Mouse (Mus musculus) CH12.LX (cell line): ENCODE results near the gene Plekha6.

Experiments used
- CTCF ChIP-seq, 2 experiments: IDR thresholded peaks in 1 of 2; conservative IDR thresholded peaks in 1 of 2; 2 replicates each; pipeline ENCODE4 v1.5.1; 2011 to 2012; ENCODE audit warnings: low read depth in 2 of 2, low read length in 2 of 2, improper control_type of control experiment in 1 of 2, inconsistent platforms in 1 of 2, mild to moderate bottlenecking in 1 of 2, moderate library complexity in 1 of 2
- EP300 ChIP-seq: IDR thresholded peaks from 2 replicates; pipeline ENCODE4 v1.6.1; 2011; ENCODE audit warnings: low read length, improper control_type of control experiment
- JUN ChIP-seq: IDR thresholded peaks from 2 replicates; pipeline ENCODE4 v1.6.1; 2011; ENCODE audit warnings: low read depth, mild to moderate bottlenecking, low read length, improper control_type of control experiment, moderate library complexity; ENCODE audit not compliant: insufficient read depth
- MAX ChIP-seq: IDR thresholded peaks from 2 replicates; pipeline ENCODE4 v1.6.1; 2011; ENCODE audit warnings: low read length, improper control_type of control experiment
- MAZ ChIP-seq: IDR thresholded peaks from 2 replicates; pipeline ENCODE4 v1.6.1; 2012; ENCODE audit warnings: low read depth, mild to moderate bottlenecking, inconsistent platforms, low read length, improper control_type of control experiment, moderate library complexity
- POLR2A ChIP-seq: IDR thresholded peaks from 2 replicates; pipeline ENCODE4 v1.6.1; 2011; ENCODE audit warnings: low read depth, mild to moderate bottlenecking, improper control_type of control experiment, low read length
- POLR2AphosphoS2 ChIP-seq: IDR thresholded peaks from 2 replicates; pipeline ENCODE4 v1.6.1; 2011; ENCODE audit warnings: low read depth, low read length, improper control_type of control experiment
- RCOR1 ChIP-seq: conservative IDR thresholded peaks from 2 replicates; pipeline ENCODE4 v1.6.1; 2012; ENCODE audit warnings: low read depth, mild to moderate bottlenecking, inconsistent platforms, low read length, improper control_type of control experiment
- ZMIZ1 ChIP-seq: IDR thresholded peaks from 2 replicates; pipeline ENCODE4 v1.6.1; 2012; ENCODE audit warnings: low read depth, mild to moderate bottlenecking, inconsistent platforms, low read length, improper control_type of control experiment
- ZNF384 ChIP-seq: IDR thresholded peaks from 2 replicates; pipeline ENCODE4 v1.6.1; 2012; ENCODE audit warnings: low read depth, low read length, improper control_type of control experiment, inconsistent platforms

DNA sequence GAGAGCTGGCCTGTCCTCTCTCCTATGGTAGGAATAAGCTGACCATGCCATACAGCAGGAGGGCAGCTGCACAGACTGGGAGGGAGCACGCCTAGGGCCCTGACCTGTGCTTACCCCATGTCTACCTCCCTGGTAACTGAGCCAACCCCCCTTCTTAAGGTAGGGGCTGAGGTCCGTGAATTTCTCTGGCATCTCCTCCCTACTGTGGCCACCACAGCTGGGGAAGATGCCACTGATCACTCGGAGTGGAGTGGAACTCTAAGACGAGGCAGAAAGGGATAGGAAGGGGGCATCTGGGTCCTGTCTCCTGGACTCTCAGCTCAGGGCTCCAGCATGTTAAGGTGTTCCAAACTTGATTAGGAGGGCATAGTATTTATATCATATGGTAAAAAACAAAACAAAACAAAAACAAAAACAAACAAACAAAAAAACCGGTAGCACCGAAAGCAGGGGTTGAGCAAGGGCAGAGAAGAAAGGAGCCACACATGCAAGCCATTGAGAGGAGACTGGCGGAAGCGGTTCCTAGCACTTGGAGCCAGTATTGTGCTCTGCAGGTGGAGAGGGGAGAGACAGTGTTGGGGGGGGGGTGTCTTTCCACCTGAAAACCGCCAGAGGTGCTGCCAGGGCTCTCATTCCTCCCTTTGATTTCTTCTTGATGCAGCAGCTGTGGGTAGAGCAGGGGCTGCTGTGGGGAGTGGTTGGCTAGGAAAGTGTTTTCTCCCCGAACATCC lies 89.0 kb downstream of the Plekha6 start:
- TF ChIP-seq MAX (no peak), EP300 (no peak), CTCF (conservative IDR thresholded peaks at IDR 0.05 in 1 of 2, IDR thresholded peaks at IDR 0.05 in 1 of 2; ENCODE audit: low read depth in 2 of 2, low read length in 2 of 2) (no peak), RCOR1 (no peak), POLR2AphosphoS2 (no peak), ZNF384 (no peak), JUN (no peak), MAZ (no peak), POLR2A (no peak), ZMIZ1 (no peak)
